Comparison of ENCODE assay signal across 9 mouse cellular contexts in genomic region chr2:167804493-167805227, GRCm38 (mm10).
DNase-seq lines count a peak whose midpoint lies in the region; ATAC-seq and TF ChIP-seq lines count a peak whose summit lies in the region.
"Had no signal": no experiment of that assay in that cellular context is flagged by ENCODE, and none has a peak within 500 bp of the region (broad histone marks: within the 10 kb centered on the region; RNA-seq: fewer than 3 reads in every experiment).

No protein-coding gene starts in this region.

- H3K9ac ChIP-seq in liver, embryonic 16.5 days (ENCODE audit: low read depth, low read length), result no peak overlapping the region
- H3K9ac ChIP-seq in stomach, embryonic 15.5 days, result no peak overlapping the region

- no peaks in the 10 kb centered on the region for H3K27me3 ChIP-seq in kidney, adult 2 months (replicated peaks; ENCODE audit: control insufficient read depth, insufficient read depth, low read length)
- no peaks in the 10 kb centered on the region for H3K27me3 ChIP-seq in liver, embryonic 16.5 days (ENCODE audit: control insufficient read depth, insufficient read depth, low read depth, low read length)
- H3K27me3 ChIP-seq in stomach, embryonic 15.5 days (replicated peaks), result no peaks in the 10 kb centered on the region

- WGBS in kidney, adult 2 months, result 65% methylated on average over 18 of the region's 18 CpGs
- 15% methylated on average over 18 of the region's 18 CpGs for WGBS in liver, embryonic 16.5 days (ENCODE audit: insufficient replicate concordance)
- 34% methylated on average over 18 of the region's 18 CpGs for WGBS in stomach, embryonic 15.5 days

- H3K4me1 ChIP-seq in kidney, adult 2 months (ENCODE audit: control insufficient read depth, insufficient read depth, low read length), result peaks cover 10% of the 10 kb centered on the region
- H3K4me1 ChIP-seq in liver, embryonic 16.5 days (ENCODE audit: control insufficient read depth, low read depth, low read length), result peaks cover 26% of the 10 kb centered on the region
- H3K4me1 ChIP-seq in stomach, embryonic 15.5 days, result peaks cover 21% of the 10 kb centered on the region

- peak overlapping the region; percentile 27; the same call in 1 of the 2 replicates for H3K4me2 ChIP-seq in liver, embryonic 16.5 days (ENCODE audit: low read depth, low read length)
- peak overlapping the region; percentile 27; the same call in 1 of the 2 replicates for H3K4me2 ChIP-seq in stomach, embryonic 15.5 days

- no peaks in the 10 kb centered on the region for H3K9me3 ChIP-seq in liver, embryonic 16.5 days (replicated peaks; ENCODE audit: control insufficient read depth, low read length)
- no peaks in the 10 kb centered on the region for H3K9me3 ChIP-seq in stomach, embryonic 15.5 days

- ATAC-seq in liver, embryonic 16.5 days (ENCODE audit: low read depth), result no peak
- ATAC-seq in stomach, embryonic 15.5 days (ENCODE audit: insufficient read depth, low FRiP score, low read depth), result no peak

- no peak for TF ChIP-seq CTCF in kidney, adult 2 months (conservative IDR thresholded peaks at IDR 0.05; ENCODE audit: insufficient read depth, insufficient read length, low read depth, low read length)

- no peak for TF ChIP-seq POLR2A in kidney, adult 2 months (IDR thresholded peaks at IDR 0.05; ENCODE audit: low read depth, low read length)

- H3K36me3 ChIP-seq in kidney, adult 2 months (ENCODE audit: control insufficient read depth, insufficient read depth, low read length), result no peaks in the 10 kb centered on the region
- H3K36me3 ChIP-seq in liver, embryonic 16.5 days (ENCODE audit: control insufficient read depth, insufficient read depth), result no peaks in the 10 kb centered on the region
- H3K36me3 ChIP-seq in stomach, embryonic 15.5 days, result no peaks in the 10 kb centered on the region

- no peak overlapping the region for H3K4me3 ChIP-seq in kidney, adult 2 months (ENCODE audit: insufficient read depth, low read depth, low read length)
- H3K4me3 ChIP-seq in liver, embryonic 16.5 days (ENCODE audit: low read depth, low read length), result no peak overlapping the region
- H3K4me3 ChIP-seq in stomach, embryonic 15.5 days (replicated peaks), result no peak overlapping the region

- no peak overlapping the region for H3K27ac ChIP-seq in kidney, adult 2 months (ENCODE audit: insufficient read depth, low read depth, low read length)
- H3K27ac ChIP-seq in liver, embryonic 16.5 days (ENCODE audit: low read length), result peak overlapping the region; percentile 65
- peak overlapping the region; percentile 72; the same call in 1 of the 2 replicates for H3K27ac ChIP-seq in stomach, embryonic 15.5 days

- intact Hi-C loops in left cerebral cortex, postnatal 10 days (cut with DNase I), result no loop called here

- DNase-seq in kidney, adult 2 months, result peak; percentile 33
- no peak for DNase-seq in kidney, adult 18-20 months
- DNase-seq in c-Kit-positive CD71-negative TER-119-negative erythroid progenitor cells, embryonic 14.5 days (ENCODE audit: low read depth), result peak; percentile 52
- DNase-seq in left cerebral cortex, postnatal 10 days (ENCODE audit: extremely low spot score in 1 of 2, low spot score in 2 of 2), result no peak
- DNase-seq in yolk sac, embryonic 10.5 days (ENCODE audit: low spot score), result no peak
- DNase-seq in lung, postnatal 14 days, result no peak
- DNase-seq: kidney, adult 11 months had no signal

Comparison
In these comparisons a context has a peak if more than half of its experiments do, and no peak if none do; other contexts are left out.
1. DNase-seq: peak in kidney, adult 2 months (single experiment) and c-Kit-positive CD71-negative TER-119-negative erythroid progenitor cells, embryonic 14.5 days (single experiment); none in kidney, adult 18-20 months (single experiment), left cerebral cortex, postnatal 10 days (0 of 2), yolk sac, embryonic 10.5 days (single experiment) and lung, postnatal 14 days (single experiment).